Mouse (Mus musculus): ENCODE results near the gene Babam1. TPM values are rescaled to one million over a fixed set of nuclear protein-coding genes. Genes with fewer than 3 reads are reported as not detected.

The Babam1 gene
- polyA plus RNA-seq, 1 experiment from 2014 or later, result 92.2 TPM

GRCm38 (mm10) chr8:71379512-71380075 is 17.1 kb upstream of the Babam1 start:
- H3K4me1 ChIP-seq (ENCODE audit: control insufficient read depth, insufficient read depth, low read length), result peaks cover 46% of the 10 kb centered on the region
- 38% methylated on average over 3 of the region's 3 CpGs for WGBS
- H3K36me3 ChIP-seq (ENCODE audit: control insufficient read depth, insufficient read depth, low read length), result peaks cover 21% of the 10 kb centered on the region
- ATAC-seq (ENCODE audit: insufficient number of reproducible peaks, insufficient read depth, low FRiP score, low read depth), result no peak
- H3K27ac ChIP-seq (ENCODE audit: low read length), result no peak overlapping the region
- peak overlapping the region; percentile 89 for H3K4me2 ChIP-seq (replicated peaks; ENCODE audit: low read depth, low read length)
- no peaks in the 10 kb centered on the region for H3K9me3 ChIP-seq (ENCODE audit: control insufficient read depth, low read depth, low read length)
- H3K9ac ChIP-seq (replicated peaks; ENCODE audit: low read depth, low read length), result peak overlapping the region; percentile 88
- H3K27me3 ChIP-seq (ENCODE audit: control insufficient read depth, insufficient read depth, low read length), result no peaks in the 10 kb centered on the region
- peak overlapping the region; percentile 96 for H3K4me3 ChIP-seq (ENCODE audit: low read depth, low read length)

DNA sequence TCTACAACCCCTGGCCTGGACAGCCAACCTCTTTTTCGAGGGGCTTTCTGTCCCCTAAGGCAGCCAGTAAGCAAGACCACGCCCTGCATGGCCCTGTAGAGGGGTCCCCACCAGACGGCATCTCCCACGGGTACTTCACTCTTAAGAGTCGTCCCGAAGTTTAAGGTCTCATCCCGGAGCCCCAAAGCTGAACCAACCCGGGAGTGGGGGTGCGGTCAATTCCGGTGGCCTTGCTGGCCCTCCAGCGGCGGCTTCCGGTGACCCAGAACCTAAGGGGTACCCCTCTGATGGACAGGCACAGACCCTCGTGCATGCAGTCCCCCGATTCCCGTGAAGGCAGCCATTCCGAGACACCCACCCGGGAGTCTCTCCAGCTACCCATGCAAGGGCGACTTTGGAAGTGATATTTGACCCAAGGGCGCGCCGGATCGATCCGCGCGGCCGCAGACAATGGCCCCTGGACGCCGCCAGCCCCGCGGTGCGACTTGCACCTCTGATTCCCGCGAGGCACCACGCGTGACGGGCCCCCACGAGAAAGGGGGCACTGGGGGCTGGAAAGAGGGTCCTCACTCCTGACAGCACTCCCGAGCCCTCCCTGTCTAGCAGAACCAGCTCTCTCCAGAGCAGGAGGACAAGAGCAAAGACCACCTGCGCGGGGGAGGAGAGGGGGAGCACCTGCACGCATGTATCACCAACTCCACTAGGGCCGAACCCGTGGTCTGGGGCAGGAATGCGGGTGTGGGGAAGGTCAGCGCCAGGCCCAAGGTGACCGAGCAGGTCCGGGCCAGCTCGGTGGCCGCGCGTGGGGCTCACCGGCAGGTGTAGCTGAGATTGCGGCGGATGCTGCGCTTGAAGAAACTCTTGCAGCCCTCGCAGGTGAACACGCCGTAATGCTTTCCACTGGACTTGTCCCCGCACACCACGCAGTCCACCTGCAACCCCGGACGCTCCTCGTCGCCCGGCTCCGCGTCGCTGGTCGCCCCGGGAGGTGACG is 16.2 kb upstream of the Babam1 start:
- peak overlapping the region; percentile 95 for H3K27ac ChIP-seq (ENCODE audit: low read length)
- H3K36me3 ChIP-seq (ENCODE audit: control insufficient read depth, insufficient read depth, low read length), result peaks cover 13% of the 10 kb centered on the region
- H3K4me2 ChIP-seq (replicated peaks; ENCODE audit: low read depth, low read length), result peak overlapping the region; percentile 89
- H3K27me3 ChIP-seq (ENCODE audit: control insufficient read depth, insufficient read depth, low read length), result no peaks in the 10 kb centered on the region
- H3K9ac ChIP-seq (replicated peaks; ENCODE audit: low read depth, low read length), result peak overlapping the region; percentile 88
- 1% methylated on average over 71 of the region's 72 CpGs for WGBS
- no peak for ATAC-seq (ENCODE audit: insufficient number of reproducible peaks, insufficient read depth, low FRiP score, low read depth)
- H3K4me3 ChIP-seq (ENCODE audit: low read depth, low read length), result peak overlapping the region; percentile 96
- H3K4me1 ChIP-seq (ENCODE audit: control insufficient read depth, insufficient read depth, low read length), result peaks cover 46% of the 10 kb centered on the region
- H3K9me3 ChIP-seq (ENCODE audit: control insufficient read depth, low read depth, low read length), result no peaks in the 10 kb centered on the region

- 0 out of 2 replicates have a peak, but pooled peaks have one; percentile 17 for ATAC-seq (ENCODE audit: insufficient number of reproducible peaks, insufficient read depth, low FRiP score, low read depth)
- H3K27me3 ChIP-seq (ENCODE audit: control insufficient read depth, insufficient read depth, low read length), result no peaks in the 10 kb centered on the region
- peak within 1 kb of the TSS; percentile 95 for H3K27ac ChIP-seq (ENCODE audit: low read length)
- peak within 1 kb of the TSS; percentile 89 for H3K4me2 ChIP-seq (replicated peaks; ENCODE audit: low read depth, low read length)
- H3K4me1 ChIP-seq (ENCODE audit: control insufficient read depth, insufficient read depth, low read length), result peaks cover 36% of the 10 kb centered on the region
- no peaks in the 10 kb centered on the region for H3K9me3 ChIP-seq (ENCODE audit: control insufficient read depth, low read depth, low read length)
- H3K36me3 ChIP-seq (ENCODE audit: control insufficient read depth, insufficient read depth, low read length), result peaks cover 8% of the 10 kb centered on the region; the same call in 1 of the 2 replicates
- WGBS, result under 1% methylated on average over 60 of the region's 89 CpGs
- H3K9ac ChIP-seq (replicated peaks; ENCODE audit: low read depth, low read length), result peak within 1 kb of the TSS; percentile 88
- H3K4me3 ChIP-seq (ENCODE audit: low read depth, low read length), result peak within 1 kb of the TSS; percentile 96
Observed at GRCm38 (mm10) chr8:71381421-71381970, 15.2 kb upstream of the Babam1 start, which contains the start of gene Nr2f6. Gene Nr2f6 (minus strand): TSS chr8:71381960.

- Histone ChIP-seq H3K9ac (replicated peaks; ENCODE audit: low read depth, low read length) (peak overlapping the region; percentile 88), H3K27ac (ENCODE audit: low read length) (peak overlapping the region; percentile 94), H3K27me3 (ENCODE audit: control insufficient read depth, insufficient read depth, low read length) (no peaks in the 10 kb centered on the region), H3K9me3 (ENCODE audit: control insufficient read depth, low read depth, low read length) (no peaks in the 10 kb centered on the region), H3K4me2 (replicated peaks; ENCODE audit: low read depth, low read length) (peak overlapping the region; percentile 89), H3K36me3 (ENCODE audit: control insufficient read depth, insufficient read depth, low read length) (peaks cover 5% of the 10 kb centered on the region; the same call in 1 of the 2 replicates), H3K4me3 (ENCODE audit: low read depth, low read length) (peak overlapping the region; percentile 96), H3K4me1 (ENCODE audit: control insufficient read depth, insufficient read depth, low read length) (peaks cover 32% of the 10 kb centered on the region)
- peak; percentile 88 for ATAC-seq (ENCODE audit: insufficient number of reproducible peaks, insufficient read depth, low FRiP score, low read depth)
- 2% methylated on average over 63 of the region's 80 CpGs for WGBS
Observed at GRCm38 (mm10) chr8:71381971-71382961, 14.4 kb upstream of the Babam1 start.

DNA sequence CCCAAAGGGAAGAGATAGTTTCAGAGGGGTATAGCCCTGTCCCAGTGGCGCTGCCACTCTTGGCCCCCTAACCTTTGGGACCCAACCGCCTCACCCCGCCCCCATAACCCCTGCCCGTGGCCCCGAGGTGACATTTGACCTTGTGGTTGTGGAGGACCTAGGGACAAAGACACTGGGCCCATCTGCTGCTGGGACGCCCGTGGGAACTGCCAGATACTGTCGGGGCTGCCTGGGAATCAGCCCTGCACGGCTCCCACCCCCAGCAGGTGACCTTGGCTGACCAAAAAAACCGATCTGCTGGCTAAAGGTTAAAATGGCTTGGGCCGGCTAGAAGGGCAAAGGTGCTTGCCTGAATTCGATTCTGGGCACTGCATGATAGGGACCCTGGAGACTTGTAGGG is 13.3 kb upstream of the Babam1 start:
- no peak overlapping the region for H3K4me3 ChIP-seq (ENCODE audit: low read depth, low read length)
- H3K9me3 ChIP-seq (ENCODE audit: control insufficient read depth, low read depth, low read length), result no peaks in the 10 kb centered on the region
- no peak overlapping the region for H3K4me2 ChIP-seq (replicated peaks; ENCODE audit: low read depth, low read length)
- no peaks in the 10 kb centered on the region for H3K27me3 ChIP-seq (ENCODE audit: control insufficient read depth, insufficient read depth, low read length)
- H3K36me3 ChIP-seq (ENCODE audit: control insufficient read depth, insufficient read depth, low read length), result no peaks in the 10 kb centered on the region; the same call in 1 of the 2 replicates
- WGBS, result 28% methylated on average over 12 of the region's 12 CpGs
- H3K4me1 ChIP-seq (ENCODE audit: control insufficient read depth, insufficient read depth, low read length), result peaks cover 32% of the 10 kb centered on the region
- H3K9ac ChIP-seq (replicated peaks; ENCODE audit: low read depth, low read length), result no peak overlapping the region
- peak overlapping the region; percentile 94; the same call in 1 of the 2 replicates for H3K27ac ChIP-seq (ENCODE audit: low read length)
- no peak for ATAC-seq (ENCODE audit: insufficient number of reproducible peaks, insufficient read depth, low FRiP score, low read depth)

GRCm38 (mm10) chr8:71383860-71384259 is 12.8 kb upstream of the Babam1 start:
- Histone ChIP-seq H3K4me2 (replicated peaks; ENCODE audit: low read depth, low read length) (no peak overlapping the region), H3K27ac (ENCODE audit: low read length) (peak overlapping the region; percentile 94; the same call in 1 of the 2 replicates), H3K9me3 (ENCODE audit: control insufficient read depth, low read depth, low read length) (no peaks in the 10 kb centered on the region), H3K36me3 (ENCODE audit: control insufficient read depth, insufficient read depth, low read length) (no peaks in the 10 kb centered on the region), H3K27me3 (ENCODE audit: control insufficient read depth, insufficient read depth, low read length) (no peaks in the 10 kb centered on the region), H3K9ac (replicated peaks; ENCODE audit: low read depth, low read length) (no peak overlapping the region), H3K4me3 (ENCODE audit: low read depth, low read length) (no peak overlapping the region), H3K4me1 (ENCODE audit: control insufficient read depth, insufficient read depth, low read length) (peaks cover 30% of the 10 kb centered on the region)
- no peak for ATAC-seq (ENCODE audit: insufficient number of reproducible peaks, insufficient read depth, low FRiP score, low read depth)
- WGBS, result 50% methylated on average over 3 of the region's 3 CpGs

DNA sequence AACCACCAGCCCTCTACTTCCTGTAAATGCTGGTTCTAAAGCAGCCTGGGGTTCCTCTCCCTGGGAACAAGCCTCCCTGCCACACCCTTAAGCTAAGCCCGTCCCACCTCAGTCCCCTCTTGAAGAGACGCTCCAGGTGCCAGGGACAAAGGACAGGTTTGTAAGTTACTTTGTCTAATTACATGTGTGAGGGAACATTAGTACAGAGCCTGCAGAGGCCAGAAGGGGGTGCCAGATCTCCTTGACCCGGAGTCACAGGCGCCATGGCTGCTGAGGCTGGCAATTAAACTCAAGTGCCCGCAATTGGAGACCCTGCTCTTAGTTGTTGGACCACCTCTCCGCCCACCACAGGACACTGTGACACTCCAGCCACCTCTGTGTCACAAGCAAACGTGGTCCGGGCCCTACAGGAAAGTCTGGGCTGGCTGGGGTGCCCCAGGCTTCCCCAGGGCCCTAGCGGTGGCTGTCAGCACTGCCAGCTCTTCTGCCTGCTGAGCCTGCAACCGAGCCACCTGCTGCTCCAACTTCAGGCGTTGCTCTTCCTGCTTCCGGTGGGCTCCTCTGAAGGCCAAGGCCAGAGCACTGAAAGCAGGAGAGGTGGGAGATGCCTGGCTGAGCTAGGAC is 11.3 kb upstream of the Babam1 start:
- Histone ChIP-seq H3K27ac (ENCODE audit: low read length) (no peak overlapping the region), H3K4me3 (ENCODE audit: low read depth, low read length) (no peak overlapping the region), H3K9ac (replicated peaks; ENCODE audit: low read depth, low read length) (no peak overlapping the region), H3K4me2 (replicated peaks; ENCODE audit: low read depth, low read length) (no peak overlapping the region), H3K36me3 (ENCODE audit: control insufficient read depth, insufficient read depth, low read length) (no peaks in the 10 kb centered on the region), H3K9me3 (ENCODE audit: control insufficient read depth, low read depth, low read length) (no peaks in the 10 kb centered on the region), H3K27me3 (ENCODE audit: control insufficient read depth, insufficient read depth, low read length) (no peaks in the 10 kb centered on the region), H3K4me1 (ENCODE audit: control insufficient read depth, insufficient read depth, low read length) (peaks cover 15% of the 10 kb centered on the region)
- WGBS, result 80% methylated on average over 12 of the region's 12 CpGs
- ATAC-seq (ENCODE audit: insufficient number of reproducible peaks, insufficient read depth, low FRiP score, low read depth), result no peak

Measured in stomach, embryonic 14.5 days (tissue).